Mouse (Mus musculus) embryonic facial prominence, embryonic 12.5 days (tissue): ENCODE measurements around the gene Kcnq5. TPM values are rescaled to one million over a fixed set of nuclear protein-coding genes. Genes with fewer than 3 reads are reported as not detected.

Source experiments
- ATAC-seq: fragments of 200-750 bp; cut with Nextera tagmentation; 2 replicates; pipeline ENCODE4 v1.8.0; 2017; ENCODE audit not compliant: insufficient number of reproducible peaks, insufficient read depth, low FRiP score, low TSS enrichment
- H3K27ac ChIP-seq: fragments of 300-500 bp; sonication (generic); 2 replicates; pipeline ENCODE4 v1.5.1; 2016; ENCODE audit warnings: mild to moderate bottlenecking
- H3K27me3 ChIP-seq: fragments of 300-500 bp; sonication (generic); 2 replicates; pipeline ENCODE4 v1.6.1; 2016; ENCODE audit warnings: mild to moderate bottlenecking, moderate library complexity
- H3K36me3 ChIP-seq: fragments of 300-500 bp; sonication (generic); 2 replicates; pipeline ENCODE4 v1.6.1; 2016; ENCODE audit warnings: mild to moderate bottlenecking
- H3K4me1 ChIP-seq: fragments of 300-500 bp; sonication (generic); 2 replicates; pipeline ENCODE4 v1.6.1; 2016
- H3K4me2 ChIP-seq: fragments of 300-500 bp; sonication (generic); replicated peaks from 2 replicates; pipeline ENCODE4 v1.6.1; 2016; ENCODE audit warnings: mild to moderate bottlenecking, moderate library complexity
- H3K4me3 ChIP-seq: fragments of 300-500 bp; sonication (generic); 2 replicates; pipeline ENCODE4 v1.5.1; 2016; ENCODE audit warnings: mild to moderate bottlenecking
- H3K9ac ChIP-seq: fragments of 300-500 bp; sonication (generic); 2 replicates; pipeline ENCODE4 v1.6.1; 2016; ENCODE audit warnings: mild to moderate bottlenecking, moderate library complexity
- H3K9me3 ChIP-seq: fragments of 300-500 bp; sonication (generic); 2 replicates; pipeline ENCODE4 v1.6.1; 2016; ENCODE audit warnings: mild to moderate bottlenecking, moderate library complexity
- WGBS: fragments of 180-500 bp; shearing (Covaris S2); methylation state at CpG from one replicate; pipeline ENCODE4 v1.1.7; 2016; 5-methylcytosine and 5-hydroxymethylcytosine counted together
- polyA plus RNA-seq: library from polyadenylated mRNA; unstranded; fragments of >200 nt; fragmentation: Nextera tagmentation; extraction: Ambion mirVana; gene quantifications from 2 replicates; pipeline ENCODE4 v1.2.1, GENCODE M21; 2016

Gene Kcnq5
- polyA plus RNA-seq, 1 experiment from 2014 or later = 3.3 TPM

GRCm38 (mm10) chr1:21940831-21941230 is 20.9 kb downstream of the Kcnq5 start:
- H3K4me1 ChIP-seq = no peaks in the 10 kb centered on the region
- no peak overlapping the region for H3K9ac ChIP-seq
- 74% methylated on average over 4 of the region's 4 CpGs for WGBS
- no peaks in the 10 kb centered on the region for H3K27me3 ChIP-seq
- no peak overlapping the region for H3K4me3 ChIP-seq
- no peaks in the 10 kb centered on the region for H3K9me3 ChIP-seq
- ATAC-seq = no peak
- H3K4me2 ChIP-seq = no peak overlapping the region
- no peak overlapping the region for H3K27ac ChIP-seq
- H3K36me3 ChIP-seq = no peaks in the 10 kb centered on the region

DNA sequence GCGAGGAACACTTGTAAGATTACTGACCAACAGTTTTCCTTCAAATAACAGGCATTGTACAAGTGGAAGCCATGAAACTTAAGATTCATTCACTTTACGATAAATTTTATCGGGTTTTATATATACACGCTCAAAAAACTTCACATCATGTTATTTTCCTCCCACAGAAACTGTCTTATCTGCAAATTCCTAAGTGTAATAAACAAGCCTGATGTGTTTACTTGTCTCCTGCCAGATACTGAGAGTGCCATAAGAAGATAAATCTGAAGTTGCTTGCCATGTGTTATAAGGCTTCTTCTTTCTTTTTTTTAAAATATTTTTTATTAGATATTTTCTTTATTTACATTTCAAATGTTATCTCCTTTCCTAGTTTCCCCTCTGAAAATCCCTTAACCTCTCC is 34.6 kb downstream of the Kcnq5 start:
- Histone ChIP-seq H3K4me3 (no peak overlapping the region), H3K9ac (no peak overlapping the region), H3K9me3 (no peaks in the 10 kb centered on the region), H3K4me1 (no peaks in the 10 kb centered on the region), H3K4me2 (no peak overlapping the region), H3K27ac (no peak overlapping the region), H3K27me3 (no peaks in the 10 kb centered on the region), H3K36me3 (no peaks in the 10 kb centered on the region)
- ATAC-seq = no peak
- WGBS = 89% methylated on average over 4 of the region's 4 CpGs

DNA sequence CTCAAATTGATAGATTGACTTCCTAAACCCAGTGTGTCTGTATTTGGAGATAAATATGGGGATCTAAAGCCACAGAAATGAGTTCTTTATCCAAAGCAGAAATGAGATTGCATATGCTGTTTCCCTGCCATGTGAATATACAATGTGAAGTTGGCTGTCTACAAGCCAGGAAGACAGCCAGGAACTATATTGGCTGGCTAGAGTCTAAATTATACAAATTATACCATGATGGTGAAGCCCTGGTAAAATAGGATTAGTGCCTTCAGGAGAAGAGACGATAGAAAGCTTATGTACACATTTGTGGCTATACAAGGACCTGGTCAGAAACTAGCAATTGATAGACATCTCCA is 38.5 kb downstream of the Kcnq5 start:
- no peak overlapping the region for H3K27ac ChIP-seq
- no peak for ATAC-seq
- H3K36me3 ChIP-seq = no peaks in the 10 kb centered on the region
- no peaks in the 10 kb centered on the region for H3K4me1 ChIP-seq
- H3K4me2 ChIP-seq = no peak overlapping the region
- H3K9me3 ChIP-seq = no peaks in the 10 kb centered on the region
- no peak overlapping the region for H3K9ac ChIP-seq
- no peaks in the 10 kb centered on the region for H3K27me3 ChIP-seq
- no peak overlapping the region for H3K4me3 ChIP-seq
- WGBS = 84% methylated on average over 1 of the region's 1 CpGs

DNA sequence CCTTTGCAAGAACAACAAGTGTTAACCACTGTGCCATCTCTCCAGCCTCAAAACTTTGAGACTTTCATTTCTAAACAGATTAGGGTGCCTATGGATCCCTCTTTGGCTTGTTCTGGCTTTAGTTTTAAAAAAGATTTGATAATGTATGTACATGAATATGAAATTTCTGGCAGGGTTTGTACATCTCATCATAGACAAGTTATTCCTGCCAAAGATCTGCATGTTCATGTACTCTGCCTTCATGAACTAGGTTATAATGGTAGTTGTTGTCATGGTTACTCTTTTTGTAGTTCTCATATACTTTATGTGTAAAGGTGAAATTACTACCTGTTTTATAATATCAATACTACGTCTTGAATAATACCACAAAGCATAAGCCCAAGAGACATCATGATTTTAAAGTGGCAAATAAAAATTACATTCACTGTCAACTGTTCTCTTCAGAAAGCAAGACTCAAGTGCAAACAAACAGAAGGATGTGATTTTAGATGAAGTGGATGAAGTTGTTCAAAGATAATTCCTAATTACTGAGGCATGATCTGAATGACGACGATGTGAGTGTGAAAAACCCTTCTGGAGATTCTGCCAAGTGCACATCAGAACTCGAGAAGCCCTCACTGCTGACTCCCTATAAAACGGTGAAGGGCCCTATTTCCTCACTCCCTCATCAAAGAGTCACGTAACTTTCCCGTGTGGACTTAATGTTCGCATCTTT is 39.0 kb downstream of the Kcnq5 start:
- no peak overlapping the region for H3K4me2 ChIP-seq
- ATAC-seq = no peak
- WGBS = 84% methylated on average over 8 of the region's 8 CpGs
- H3K27ac ChIP-seq = no peak overlapping the region
- no peaks in the 10 kb centered on the region for H3K27me3 ChIP-seq
- no peaks in the 10 kb centered on the region for H3K9me3 ChIP-seq
- no peaks in the 10 kb centered on the region for H3K36me3 ChIP-seq
- no peak overlapping the region for H3K9ac ChIP-seq
- H3K4me3 ChIP-seq = no peak overlapping the region
- no peaks in the 10 kb centered on the region for H3K4me1 ChIP-seq

DNA sequence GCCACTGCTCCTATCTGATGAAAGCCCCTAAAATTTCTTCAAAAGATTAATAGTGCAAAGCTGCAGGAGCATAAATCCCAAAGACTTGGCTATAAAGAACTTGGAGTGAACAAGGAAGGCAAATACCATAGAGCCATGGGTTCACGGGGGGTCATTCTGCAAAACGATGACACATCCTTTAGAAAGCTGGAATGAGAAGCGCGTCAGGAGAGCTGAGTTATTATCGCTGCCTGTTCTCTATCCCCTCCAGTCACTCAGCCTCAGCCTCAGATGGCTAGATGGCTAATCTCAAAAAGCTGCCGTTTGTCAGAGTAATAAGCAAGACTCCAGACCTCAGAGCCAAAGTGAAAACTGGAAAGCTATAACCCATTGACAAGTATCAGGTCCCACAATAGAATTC is 42.5 kb downstream of the Kcnq5 start:
- no peak overlapping the region for H3K4me2 ChIP-seq
- no peak overlapping the region for H3K9ac ChIP-seq
- H3K27ac ChIP-seq = no peak overlapping the region
- no peak overlapping the region for H3K4me3 ChIP-seq
- H3K4me1 ChIP-seq = no peaks in the 10 kb centered on the region
- no peaks in the 10 kb centered on the region for H3K9me3 ChIP-seq
- 72% methylated on average over 6 of the region's 6 CpGs for WGBS
- no peaks in the 10 kb centered on the region for H3K27me3 ChIP-seq
- H3K36me3 ChIP-seq = no peaks in the 10 kb centered on the region
- ATAC-seq = no peak

DNA sequence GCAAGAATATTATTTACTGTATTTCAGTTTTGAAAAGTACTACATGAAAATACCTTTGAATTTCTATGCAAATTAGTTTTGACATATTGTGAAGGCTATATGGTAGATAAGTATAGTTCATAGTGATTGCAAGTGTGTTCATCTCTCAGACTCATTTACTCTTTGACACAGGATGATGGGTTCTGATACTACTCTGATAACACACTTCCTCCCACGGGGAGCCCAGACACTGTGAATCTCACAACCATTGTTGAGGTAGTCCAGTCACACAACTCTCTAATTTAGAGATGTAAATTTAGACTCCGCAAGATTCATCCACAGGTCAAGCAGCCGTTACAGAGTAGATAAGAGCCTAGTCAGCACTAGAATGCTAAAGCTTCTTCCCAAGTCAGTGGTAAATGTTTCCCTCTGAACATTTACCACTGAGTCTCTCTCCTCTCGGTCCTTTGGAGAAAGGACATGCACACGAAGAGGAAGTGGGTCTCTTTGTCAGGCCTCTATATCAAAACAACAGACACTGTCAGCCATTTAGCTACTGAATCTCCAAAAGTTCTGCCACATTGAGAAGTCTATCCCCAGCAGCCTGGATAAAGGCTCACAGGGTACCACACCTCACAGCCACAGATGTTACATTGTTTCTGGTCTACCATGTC is 65.5 kb downstream of the Kcnq5 start:
- ATAC-seq = no peak
- Histone ChIP-seq H3K9ac (no peak overlapping the region), H3K4me2 (no peak overlapping the region), H3K27ac (no peak overlapping the region), H3K4me3 (no peak overlapping the region), H3K4me1 (no peaks in the 10 kb centered on the region), H3K27me3 (no peaks in the 10 kb centered on the region), H3K9me3 (no peaks in the 10 kb centered on the region), H3K36me3 (no peaks in the 10 kb centered on the region)
- WGBS = 74% methylated on average over 5 of the region's 5 CpGs

DNA sequence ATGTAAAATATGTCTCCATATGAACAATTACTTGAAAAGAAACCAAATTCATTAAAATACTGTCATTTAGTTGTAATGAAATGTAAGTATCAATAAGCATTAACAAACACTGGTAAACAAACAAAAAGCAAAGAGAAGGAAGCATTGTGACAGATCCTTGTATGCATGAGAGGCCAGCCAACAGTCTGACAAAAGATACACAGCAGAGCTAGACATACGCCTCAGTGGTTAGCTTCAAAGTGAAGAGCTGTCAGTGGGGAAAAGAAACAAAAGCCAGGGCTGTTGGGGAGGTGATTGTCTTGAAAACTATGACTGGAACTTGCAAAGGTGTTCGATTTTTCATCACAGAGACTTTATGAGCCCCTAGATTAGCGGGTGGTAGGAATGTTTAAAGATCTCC is 78.0 kb downstream of the Kcnq5 start:
- no peak overlapping the region for H3K9ac ChIP-seq
- no peak for ATAC-seq

DNA sequence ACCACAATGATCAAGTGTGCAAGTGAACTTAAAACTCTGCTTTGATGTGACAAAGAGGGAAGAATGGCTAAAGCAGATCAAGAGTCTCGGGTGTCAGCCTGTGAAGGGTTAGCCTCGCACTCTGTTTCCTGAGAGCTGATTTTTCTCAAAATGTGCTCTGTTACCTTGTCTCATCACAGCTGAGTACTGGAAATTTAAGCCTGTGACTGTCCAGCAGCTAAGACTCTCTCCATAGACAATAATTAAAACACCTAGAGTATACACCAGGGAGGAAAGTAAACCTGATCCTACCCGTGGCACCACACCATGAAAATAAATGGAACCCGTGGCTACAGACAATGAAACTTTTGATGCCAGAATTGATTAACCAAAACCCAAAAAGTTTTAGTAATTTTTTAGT is 90.9 kb downstream of the Kcnq5 start:
- H3K27ac ChIP-seq = no peak overlapping the region
- no peak overlapping the region for H3K4me2 ChIP-seq
- no peaks in the 10 kb centered on the region for H3K27me3 ChIP-seq
- no peaks in the 10 kb centered on the region for H3K9me3 ChIP-seq
- ATAC-seq = no peak
- H3K4me3 ChIP-seq = no peak overlapping the region
- no peaks in the 10 kb centered on the region for H3K36me3 ChIP-seq
- WGBS = 32% methylated on average over 4 of the region's 4 CpGs
- no peak overlapping the region for H3K9ac ChIP-seq
- H3K4me1 ChIP-seq = no peaks in the 10 kb centered on the region

More for the DNA sequence above, 78.0 kb downstream of the Kcnq5 start:
- H3K36me3 ChIP-seq = no peaks in the 10 kb centered on the region
- no peaks in the 10 kb centered on the region for H3K9me3 ChIP-seq
- no peak overlapping the region for H3K27ac ChIP-seq
- no peaks in the 10 kb centered on the region for H3K27me3 ChIP-seq
- H3K4me2 ChIP-seq = no peak overlapping the region
- no peak overlapping the region for H3K4me3 ChIP-seq
- 68% methylated on average over 3 of the region's 3 CpGs for WGBS
- H3K4me1 ChIP-seq = no peaks in the 10 kb centered on the region

- Histone ChIP-seq H3K4me1 (no peaks in the 10 kb centered on the region), H3K36me3 (no peaks in the 10 kb centered on the region), H3K4me3 (no peak overlapping the region), H3K9ac (no peak overlapping the region), H3K9me3 (no peaks in the 10 kb centered on the region), H3K27ac (no peak overlapping the region), H3K27me3 (no peaks in the 10 kb centered on the region), H3K4me2 (no peak overlapping the region)
- ATAC-seq = no peak
- 80% methylated on average over 1 of the region's 1 CpGs for WGBS
Measured at GRCm38 (mm10) chr1:21868484-21868883, 93.3 kb downstream of the Kcnq5 start.

DNA sequence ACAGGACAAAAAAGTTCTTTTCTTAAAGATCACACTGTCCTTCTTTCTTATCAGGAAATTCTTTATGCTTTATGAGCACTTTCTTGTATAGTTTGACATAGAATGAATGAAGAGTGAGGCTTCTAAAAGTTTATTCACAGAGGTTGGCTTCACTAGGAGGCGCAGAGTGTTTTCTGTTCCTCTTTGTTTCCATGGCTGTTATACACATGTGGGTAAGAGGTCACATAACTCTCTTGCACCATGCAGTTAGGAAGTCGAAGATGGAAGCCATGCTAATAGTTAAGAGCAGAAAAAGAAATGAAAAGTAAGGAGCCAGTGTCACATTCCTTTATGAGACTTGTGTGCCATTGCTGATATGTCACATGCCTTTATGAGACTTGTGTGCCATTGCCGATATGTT is 105.3 kb downstream of the Kcnq5 start:
- 64% methylated on average over 3 of the region's 3 CpGs for WGBS

DNA sequence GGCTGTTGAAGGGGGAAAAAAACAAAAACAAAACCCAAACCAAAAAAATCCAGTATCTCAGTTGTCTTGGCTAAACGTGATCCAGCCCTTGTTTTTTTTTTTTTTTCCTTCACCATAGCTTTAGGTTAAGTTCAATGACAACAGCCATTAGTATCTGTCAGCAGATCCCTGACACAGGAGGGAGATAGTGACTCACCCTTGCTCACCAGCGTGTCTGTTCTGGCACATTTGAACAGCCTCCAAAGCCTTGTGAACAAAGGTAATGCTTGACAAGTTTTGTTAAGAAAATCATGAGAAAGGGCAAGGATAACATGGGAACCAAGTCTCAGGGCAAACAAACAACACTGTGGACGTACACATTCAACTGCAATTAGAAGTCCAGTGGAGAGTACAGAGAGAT is 123.2 kb downstream of the Kcnq5 start:
- Histone ChIP-seq H3K4me3 (no peak overlapping the region), H3K36me3 (no peaks in the 10 kb centered on the region), H3K9me3 (no peaks in the 10 kb centered on the region), H3K4me1 (peaks cover 2% of the 10 kb centered on the region; the same call in 1 of the 2 replicates), H3K27ac (no peak overlapping the region), H3K4me2 (no peak overlapping the region), H3K27me3 (no peaks in the 10 kb centered on the region), H3K9ac (no peak overlapping the region)
- ATAC-seq = no peak
- WGBS = 51% methylated on average over 3 of the region's 3 CpGs

More for the DNA sequence above, 105.3 kb downstream of the Kcnq5 start:
- Histone ChIP-seq H3K9me3 (no peaks in the 10 kb centered on the region), H3K4me1 (no peaks in the 10 kb centered on the region), H3K4me2 (no peak overlapping the region), H3K4me3 (no peak overlapping the region), H3K27ac (no peak overlapping the region), H3K36me3 (no peaks in the 10 kb centered on the region), H3K9ac (no peak overlapping the region), H3K27me3 (no peaks in the 10 kb centered on the region)
- no peak for ATAC-seq

DNA sequence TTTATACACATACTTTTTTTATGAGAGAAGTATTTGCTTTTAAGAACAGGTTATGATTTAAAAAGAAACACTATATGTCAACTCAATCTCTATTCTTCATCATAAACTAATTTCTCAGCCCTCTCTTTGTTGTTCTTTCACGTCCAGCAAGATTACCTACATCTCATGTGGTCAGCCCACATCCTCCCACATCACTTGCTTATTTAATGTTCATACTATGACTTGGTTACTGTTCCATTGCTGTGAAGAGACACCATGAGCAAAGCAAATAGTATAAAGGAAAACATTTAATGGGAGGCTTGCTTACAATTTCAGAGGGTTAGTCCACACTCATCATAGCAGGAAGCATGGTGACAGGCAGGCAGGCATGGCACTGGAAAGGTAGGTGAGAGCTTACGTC is 124.4 kb downstream of the Kcnq5 start:
- no peak overlapping the region for H3K9ac ChIP-seq
- WGBS = 77% methylated on average over 2 of the region's 2 CpGs
- no peaks in the 10 kb centered on the region for H3K36me3 ChIP-seq
- H3K27me3 ChIP-seq = no peaks in the 10 kb centered on the region
- H3K4me3 ChIP-seq = no peak overlapping the region
- H3K27ac ChIP-seq = no peak overlapping the region
- no peaks in the 10 kb centered on the region for H3K9me3 ChIP-seq
- no peak overlapping the region for H3K4me2 ChIP-seq
- no peak for ATAC-seq
- peaks cover 2% of the 10 kb centered on the region; the same call in 1 of the 2 replicates for H3K4me1 ChIP-seq
